Mouse (Mus musculus) kidney, embryonic 15.5 days (tissue): ENCODE results near the gene Zmym4. TPM values are rescaled to one million over a fixed set of nuclear protein-coding genes. Genes with fewer than 3 reads are reported as not detected.
A peak's percentile ranks its signal among the peaks of the same experiment; 100 is the strongest.

Experiments
- ATAC-seq: fragments of 200-750 bp; cut with Nextera tagmentation; replicated peaks from 2 replicates; pipeline ENCODE4 v1.8.0; 2017; ENCODE audit warnings: moderate TSS enrichment; ENCODE audit not compliant: low FRiP score
- H3K27ac ChIP-seq: fragments of 300-500 bp; sonication (generic); 2 replicates; pipeline ENCODE4 v1.5.1; 2015; ENCODE audit warnings: mild to moderate bottlenecking, inconsistent platforms
- H3K27me3 ChIP-seq: fragments of 300-500 bp; sonication (generic); 2 replicates; pipeline ENCODE4 v1.6.1; 2015; ENCODE audit warnings: inconsistent platforms
- H3K36me3 ChIP-seq: fragments of 300-500 bp; sonication (generic); 2 replicates; pipeline ENCODE4 v1.6.1; 2015; ENCODE audit warnings: inconsistent platforms
- H3K4me1 ChIP-seq: fragments of 300-500 bp; sonication (generic); 2 replicates; pipeline ENCODE4 v1.6.1; 2015; ENCODE audit warnings: inconsistent platforms
- H3K4me2 ChIP-seq: fragments of 300-500 bp; sonication (generic); 2 replicates; pipeline ENCODE4 v1.6.1; 2015; ENCODE audit warnings: moderate library complexity, mild to moderate bottlenecking, inconsistent platforms
- H3K4me3 ChIP-seq: fragments of 300-500 bp; sonication (generic); replicated peaks from 2 replicates; pipeline ENCODE4 v1.5.1; 2015; ENCODE audit warnings: mild to moderate bottlenecking, inconsistent platforms
- H3K9ac ChIP-seq: fragments of 300-500 bp; sonication (generic); 2 replicates; pipeline ENCODE4 v1.6.1; 2015; ENCODE audit warnings: mild to moderate bottlenecking, inconsistent platforms
- H3K9me3 ChIP-seq: fragments of 300-500 bp; sonication (generic); replicated peaks from 2 replicates; pipeline ENCODE4 v1.6.1; 2016; ENCODE audit warnings: inconsistent platforms
- WGBS: fragments of 180-500 bp; shearing (Covaris S2); methylation state at CpG from one replicate; pipeline ENCODE4 v1.1.7; 2015; ENCODE audit warnings: mixed read lengths; 5-methylcytosine and 5-hydroxymethylcytosine counted together
- polyA plus RNA-seq: library from polyadenylated mRNA; unstranded; fragments of >200 nt; fragmentation: Nextera tagmentation; extraction: Ambion mirVana; gene quantifications from 2 replicates; pipeline ENCODE4 v1.2.1, GENCODE M21; 2015

The Zmym4 gene
- polyA plus RNA-seq, 1 experiment from 2014 or later, result 20.3 TPM

DNA sequence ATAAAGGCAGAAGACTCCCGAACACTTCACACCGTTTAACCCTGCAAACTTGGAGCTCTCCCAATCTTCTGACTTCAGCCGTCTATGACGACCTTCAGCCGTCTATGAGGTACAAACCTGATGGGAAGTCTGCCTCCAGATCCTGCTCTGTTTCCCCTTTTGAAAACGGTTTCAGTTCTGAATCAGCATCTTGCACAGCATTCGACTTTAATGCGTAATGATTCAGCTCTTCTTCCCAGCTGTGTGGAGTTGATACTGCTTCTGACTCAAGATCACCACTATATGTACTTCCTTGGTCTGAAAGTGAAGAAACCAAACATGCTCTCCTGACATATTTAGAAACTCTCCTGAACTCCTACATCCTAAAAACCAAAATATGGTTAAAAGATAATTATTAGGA, 78.1 kb downstream of the Zmym4 start:
- Histone ChIP-seq H3K36me3 (peaks cover 69% of the 10 kb centered on the region), H3K4me2 (no peak overlapping the region)
- 94% methylated on average over 8 of the region's 8 CpGs for WGBS

DNA sequence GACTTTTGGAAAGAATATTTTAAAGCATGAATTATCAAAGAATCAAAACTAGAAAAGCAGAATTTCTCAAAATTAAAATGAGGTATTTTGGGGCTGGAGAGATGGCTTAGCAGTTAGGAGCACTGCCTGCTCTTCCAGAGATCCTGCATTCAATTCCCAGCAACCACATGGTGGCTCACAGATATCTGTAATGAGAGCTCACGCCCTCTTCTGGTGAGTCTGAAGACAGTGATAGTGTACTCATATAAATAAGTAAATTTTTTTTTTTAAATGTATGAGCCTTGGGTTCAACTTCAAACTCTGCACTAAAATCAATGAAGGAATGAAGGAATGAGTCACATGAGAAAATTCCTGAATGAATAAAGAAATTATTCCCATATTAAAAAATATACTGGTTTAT, 82.0 kb downstream of the Zmym4 start:
- WGBS, result 68% methylated on average over 1 of the region's 1 CpGs
- Histone ChIP-seq H3K36me3 (peaks cover 69% of the 10 kb centered on the region), H3K4me2 (no peak overlapping the region), H3K4me1 (no peaks in the 10 kb centered on the region), H3K9ac (no peak overlapping the region), H3K27me3 (no peaks in the 10 kb centered on the region), H3K27ac (no peak overlapping the region), H3K4me3 (no peak overlapping the region), H3K9me3 (no peaks in the 10 kb centered on the region)
- no peak for ATAC-seq

More for the DNA sequence above, 78.1 kb downstream of the Zmym4 start:
- Histone ChIP-seq H3K9me3 (no peaks in the 10 kb centered on the region), H3K4me1 (no peaks in the 10 kb centered on the region), H3K4me3 (no peak overlapping the region), H3K27me3 (no peaks in the 10 kb centered on the region), H3K27ac (no peak overlapping the region), H3K9ac (no peak overlapping the region)
- ATAC-seq, result no peak

DNA sequence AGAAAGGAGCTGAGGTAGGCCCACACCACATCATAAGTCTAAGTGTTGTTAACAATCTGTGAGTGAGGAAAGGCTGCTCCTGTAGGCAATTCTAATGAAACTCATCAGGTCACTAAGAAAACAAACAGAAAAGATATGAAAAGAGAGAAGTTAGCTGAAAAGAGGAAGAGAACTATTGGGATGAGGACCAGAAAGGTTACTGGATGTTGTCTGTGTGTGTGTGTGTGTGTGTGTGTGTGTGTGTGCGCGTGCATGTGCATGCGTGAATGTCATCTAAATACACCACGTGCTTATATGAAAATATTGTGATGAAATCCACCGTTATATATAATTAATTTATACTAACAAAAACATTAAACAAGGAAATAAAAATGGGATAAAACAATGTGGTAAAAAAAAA, 84.3 kb downstream of the Zmym4 start:
- WGBS, result 89% methylated on average over 5 of the region's 5 CpGs
- ATAC-seq, result no peak
- Histone ChIP-seq H3K4me1 (no peaks in the 10 kb centered on the region), H3K9ac (no peak overlapping the region), H3K9me3 (no peaks in the 10 kb centered on the region), H3K27ac (no peak overlapping the region), H3K4me3 (no peak overlapping the region), H3K4me2 (no peak overlapping the region), H3K36me3 (peaks cover 68% of the 10 kb centered on the region), H3K27me3 (no peaks in the 10 kb centered on the region)

DNA sequence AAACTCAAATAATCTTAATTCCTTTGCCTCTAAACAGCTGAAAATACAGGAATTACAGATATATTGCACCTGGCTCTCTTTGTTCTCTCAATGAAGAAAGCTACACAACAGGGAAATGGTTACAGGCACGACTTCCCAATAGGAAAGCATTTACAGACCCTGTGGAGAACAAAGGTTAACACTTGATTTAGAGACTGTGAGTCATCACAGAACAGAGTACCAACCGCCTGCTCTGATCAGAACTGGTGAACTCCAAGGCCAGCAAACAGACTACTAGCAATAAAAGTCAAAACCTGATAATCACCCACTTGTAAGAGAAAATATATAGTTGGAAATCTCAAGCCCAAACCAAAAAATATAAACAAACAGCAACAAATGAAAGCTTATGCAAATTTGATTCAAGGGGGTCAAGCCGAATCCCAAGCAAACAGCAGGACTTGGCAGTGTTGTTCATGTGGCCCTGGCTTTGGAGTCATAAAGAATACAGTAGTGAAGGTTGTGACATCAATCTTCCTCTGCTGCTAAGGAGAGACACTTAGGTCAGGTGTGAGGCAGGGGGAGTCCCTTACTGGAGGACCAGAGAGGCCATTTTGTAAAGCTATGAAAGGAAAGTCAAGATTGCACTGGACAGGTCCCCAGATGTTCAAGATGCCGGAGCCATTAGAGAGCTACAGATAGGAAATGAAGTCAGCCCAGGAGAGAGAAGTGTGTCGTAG, 88.2 kb downstream of the Zmym4 start:
- ATAC-seq, result no peak
- Histone ChIP-seq H3K4me1 (no peaks in the 10 kb centered on the region), H3K4me3 (no peak overlapping the region), H3K27me3 (no peaks in the 10 kb centered on the region), H3K36me3 (peaks cover 75% of the 10 kb centered on the region), H3K9me3 (no peaks in the 10 kb centered on the region), H3K9ac (no peak overlapping the region), H3K4me2 (no peak overlapping the region), H3K27ac (no peak overlapping the region)
- 64% methylated on average over 5 of the region's 5 CpGs for WGBS

DNA sequence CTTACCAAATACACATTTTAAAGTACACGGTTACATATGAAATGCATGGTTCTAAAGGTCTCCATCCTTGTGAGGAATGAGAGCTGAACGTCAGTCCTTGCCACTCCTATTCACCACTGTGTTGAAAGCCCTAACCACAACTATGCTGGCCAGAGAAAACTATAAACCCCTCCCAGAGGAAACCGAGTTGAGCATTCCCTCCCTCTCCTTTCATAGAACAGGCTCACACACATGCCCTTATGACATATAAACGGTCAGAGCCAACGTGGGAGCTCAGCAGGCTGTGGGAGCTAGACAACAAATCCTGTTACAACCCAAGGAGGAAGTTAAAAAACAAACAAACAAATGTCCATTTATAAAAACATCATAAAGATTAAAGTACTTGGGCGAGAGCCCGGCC, 95.2 kb downstream of the Zmym4 start:
- no peak overlapping the region for H3K4me3 ChIP-seq
- H3K9ac ChIP-seq, result no peak overlapping the region
- H3K4me1 ChIP-seq, result no peaks in the 10 kb centered on the region
- WGBS, result 51% methylated on average over 7 of the region's 7 CpGs
- H3K9me3 ChIP-seq, result no peaks in the 10 kb centered on the region
- ATAC-seq, result no peak
- no peak overlapping the region for H3K27ac ChIP-seq
- H3K27me3 ChIP-seq, result no peaks in the 10 kb centered on the region
- no peak overlapping the region for H3K4me2 ChIP-seq
- peaks cover 64% of the 10 kb centered on the region for H3K36me3 ChIP-seq

DNA sequence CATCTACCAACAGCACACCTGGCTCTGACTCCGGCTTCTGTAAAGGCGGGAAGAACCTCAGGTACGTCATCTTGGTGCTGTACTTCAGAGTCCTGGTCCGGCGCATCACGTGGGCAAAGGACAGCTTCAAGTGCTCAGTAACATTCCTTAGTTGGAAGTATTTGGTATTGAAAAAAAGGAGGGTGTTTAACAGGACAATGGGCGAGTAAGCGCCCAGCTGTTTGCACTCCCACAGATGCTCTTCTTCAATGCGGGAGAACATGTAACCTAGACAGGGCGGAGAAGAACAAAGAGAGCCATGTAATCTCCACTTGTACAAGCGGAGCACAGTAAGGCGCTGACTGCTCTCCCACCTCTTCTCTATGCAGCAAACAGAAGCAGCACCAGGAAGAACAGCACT, 99.2 kb downstream of the Zmym4 start:
- peaks cover 72% of the 10 kb centered on the region for H3K36me3 ChIP-seq
- H3K4me3 ChIP-seq, result no peak overlapping the region
- no peak overlapping the region for H3K9ac ChIP-seq
- no peak for ATAC-seq
- H3K27me3 ChIP-seq, result no peaks in the 10 kb centered on the region
- H3K9me3 ChIP-seq, result no peaks in the 10 kb centered on the region
- no peak overlapping the region for H3K27ac ChIP-seq
- no peaks in the 10 kb centered on the region for H3K4me1 ChIP-seq
- no peak overlapping the region for H3K4me2 ChIP-seq
- WGBS, result 91% methylated on average over 12 of the region's 12 CpGs

DNA sequence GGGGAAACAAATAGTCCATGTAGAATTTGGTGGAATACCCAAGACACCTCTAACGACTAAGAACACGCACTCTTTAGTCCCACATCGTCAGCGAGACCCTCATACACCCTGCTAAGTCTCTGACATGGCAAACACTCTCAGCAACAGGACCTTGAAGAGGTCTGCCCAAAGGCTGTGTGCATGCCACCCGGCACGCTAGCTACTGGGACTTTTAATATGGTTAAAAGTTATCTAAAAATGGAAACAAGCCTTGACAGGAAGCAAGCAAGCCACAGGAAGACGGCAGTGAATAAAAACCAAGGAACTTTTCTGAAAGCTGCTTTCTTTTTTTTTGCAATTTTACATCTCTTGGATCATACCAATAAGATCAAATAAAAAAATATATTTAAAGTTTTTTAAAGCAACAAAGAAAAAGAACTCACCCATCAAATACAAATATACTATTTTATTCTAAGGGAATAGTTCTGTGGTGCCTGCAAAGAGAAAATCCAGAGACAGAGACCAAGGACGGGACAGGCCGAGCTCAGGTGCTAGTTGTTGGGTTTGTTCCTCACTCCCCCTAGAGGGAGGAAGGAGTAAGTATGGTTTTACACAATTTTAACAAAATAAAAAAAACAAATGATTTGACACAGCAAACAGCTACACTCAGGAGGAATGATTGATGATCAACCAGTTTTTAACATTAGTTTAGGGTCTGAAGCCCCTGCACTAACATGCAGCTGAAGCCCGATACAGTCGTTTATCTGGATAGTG, 106.2 kb downstream of the Zmym4 start:
- WGBS, result 82% methylated on average over 11 of the region's 11 CpGs
- Histone ChIP-seq H3K27me3 (no peaks in the 10 kb centered on the region), H3K27ac (no peak overlapping the region), H3K9me3 (no peaks in the 10 kb centered on the region), H3K4me2 (no peak overlapping the region), H3K4me1 (no peaks in the 10 kb centered on the region), H3K36me3 (peaks cover 83% of the 10 kb centered on the region), H3K9ac (no peak overlapping the region), H3K4me3 (no peak overlapping the region)
- ATAC-seq, result no peak

DNA sequence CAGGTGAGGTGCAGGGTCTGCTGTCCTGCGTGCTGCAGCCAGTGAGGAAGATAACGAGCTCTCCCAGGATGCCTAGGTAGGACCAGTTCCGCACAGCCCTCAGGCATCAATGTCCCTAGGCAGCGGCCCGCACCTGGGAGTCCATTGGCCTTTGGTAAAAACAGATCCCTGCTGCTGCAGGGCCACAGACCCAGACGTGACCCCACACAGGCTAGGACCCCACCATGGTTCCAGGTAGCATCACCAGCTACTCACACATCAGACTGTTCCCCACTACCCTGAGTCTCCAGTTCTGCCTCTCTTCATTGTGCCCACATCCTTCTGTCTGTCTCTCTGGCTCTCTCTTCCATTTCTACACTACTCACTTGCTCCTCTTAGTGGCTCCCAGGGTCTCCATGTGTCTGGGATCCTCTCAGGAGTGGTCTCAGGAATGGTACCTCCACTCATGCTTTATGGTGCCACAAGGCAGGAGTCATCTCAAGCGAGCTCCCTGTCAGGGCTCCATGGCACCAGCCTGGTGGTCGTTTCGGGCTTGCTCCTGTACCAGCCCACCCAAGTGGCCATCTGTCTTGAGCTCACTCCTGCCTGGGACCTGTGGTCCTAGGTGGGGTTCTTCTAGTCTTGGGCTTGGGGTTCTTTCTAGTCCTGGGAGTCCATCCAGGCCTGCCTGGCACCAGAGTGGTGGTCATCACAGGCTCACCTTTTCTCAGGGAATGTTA, 107.5 kb downstream of the Zmym4 start:
- ATAC-seq, result no peak
- Histone ChIP-seq H3K9me3 (no peaks in the 10 kb centered on the region), H3K27me3 (no peaks in the 10 kb centered on the region), H3K9ac (no peak overlapping the region), H3K27ac (no peak overlapping the region), H3K4me3 (no peak overlapping the region), H3K4me2 (no peak overlapping the region), H3K4me1 (no peaks in the 10 kb centered on the region), H3K36me3 (peaks cover 79% of the 10 kb centered on the region)
- WGBS, result 86% methylated on average over 9 of the region's 9 CpGs

DNA sequence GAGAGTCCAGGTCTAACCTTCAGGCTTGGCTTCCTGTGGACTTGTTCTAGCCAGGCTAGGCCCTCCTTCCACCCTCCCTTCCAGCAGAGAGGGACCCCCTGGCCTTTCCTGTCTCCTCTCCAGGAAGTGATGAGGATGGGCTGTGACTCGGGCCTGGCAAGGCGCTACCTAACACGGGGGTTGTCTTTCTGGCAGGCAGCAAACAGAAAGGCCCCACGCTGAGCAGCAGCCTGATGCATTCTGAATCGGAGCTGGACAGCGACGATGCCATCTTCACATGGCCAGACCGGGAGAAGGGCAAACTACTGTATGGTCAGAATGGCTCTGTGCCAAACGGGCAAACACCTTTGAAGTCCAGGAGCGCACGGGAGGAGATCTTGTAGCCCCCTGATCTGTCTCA, 115.0 kb downstream of the Zmym4 start:
- no peak for ATAC-seq

DNA sequence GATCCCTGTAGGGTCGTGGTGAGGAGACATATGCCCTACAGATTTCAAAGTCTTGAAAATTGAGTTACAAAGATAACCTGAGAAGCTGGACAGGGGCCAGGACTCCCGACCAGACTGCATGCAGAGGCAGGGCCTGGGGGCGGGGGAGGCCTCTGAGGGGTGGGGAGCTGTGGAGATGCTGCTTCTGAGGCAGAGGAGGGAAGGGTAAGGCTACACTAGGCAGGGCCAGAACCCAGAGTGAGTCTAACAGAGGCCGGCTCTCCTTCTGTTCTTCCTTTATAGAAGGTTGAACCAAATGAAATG, 117.2 kb downstream of the Zmym4 start:
- H3K4me1 ChIP-seq, result peaks cover 9% of the 10 kb centered on the region
- peaks cover 69% of the 10 kb centered on the region for H3K36me3 ChIP-seq
- no peak overlapping the region for H3K4me3 ChIP-seq
- no peak for ATAC-seq
- WGBS, result 33% methylated on average over 4 of the region's 4 CpGs
- no peaks in the 10 kb centered on the region for H3K9me3 ChIP-seq
- H3K9ac ChIP-seq, result 0 out of 2 replicates have a peak overlapping the region, but pooled peaks have one; percentile 3
- peak overlapping the region; percentile 79 for H3K27ac ChIP-seq
- H3K27me3 ChIP-seq, result no peaks in the 10 kb centered on the region
- no peak overlapping the region for H3K4me2 ChIP-seq

More for the DNA sequence above, 115.0 kb downstream of the Zmym4 start:
- Histone ChIP-seq H3K9me3 (no peaks in the 10 kb centered on the region), H3K4me2 (no peak overlapping the region), H3K4me3 (no peak overlapping the region), H3K9ac (no peak overlapping the region), H3K27me3 (no peaks in the 10 kb centered on the region), H3K36me3 (peaks cover 59% of the 10 kb centered on the region), H3K4me1 (peaks cover 9% of the 10 kb centered on the region), H3K27ac (no peak overlapping the region)
- WGBS, result 64% methylated on average over 11 of the region's 11 CpGs

DNA sequence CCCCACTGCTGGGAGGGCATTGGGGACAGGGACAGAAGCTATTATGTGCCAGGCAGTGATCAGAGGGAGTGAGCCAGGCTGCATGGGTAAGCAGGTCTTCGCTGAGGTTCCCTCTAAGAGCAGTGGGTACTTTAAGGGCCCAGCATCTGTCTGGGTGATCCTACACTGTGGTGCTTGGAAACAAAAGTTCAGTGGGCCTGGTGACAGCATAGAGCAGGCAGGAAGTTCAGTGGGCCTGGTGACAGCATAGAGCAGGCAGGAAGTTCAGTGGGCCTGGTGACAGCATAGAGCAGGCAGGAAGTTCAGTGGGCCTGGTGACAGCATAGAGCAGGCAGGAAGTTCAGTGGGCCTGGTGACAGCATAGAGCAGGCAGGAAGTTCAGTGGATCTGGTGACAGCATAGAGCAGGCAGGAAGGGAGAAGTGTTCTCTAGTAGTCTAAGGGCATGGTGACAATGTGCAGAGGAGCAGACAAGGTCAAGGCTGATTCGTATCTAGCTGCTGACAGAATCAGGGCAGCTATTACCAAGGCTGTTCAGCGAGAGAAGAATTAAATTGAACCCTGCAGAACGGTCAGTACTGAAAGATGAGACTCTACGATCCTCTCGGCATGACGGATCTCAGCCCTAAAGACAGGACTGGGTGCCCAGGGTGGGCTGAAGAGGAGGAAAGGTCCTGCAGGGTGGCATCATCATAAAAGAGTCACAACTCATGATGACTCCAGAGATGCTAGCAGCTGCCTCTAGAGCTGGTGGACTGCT, 117.7 kb downstream of the Zmym4 start:
- peak overlapping the region; percentile 79 for H3K27ac ChIP-seq
- WGBS, result 44% methylated on average over 7 of the region's 7 CpGs

DNA sequence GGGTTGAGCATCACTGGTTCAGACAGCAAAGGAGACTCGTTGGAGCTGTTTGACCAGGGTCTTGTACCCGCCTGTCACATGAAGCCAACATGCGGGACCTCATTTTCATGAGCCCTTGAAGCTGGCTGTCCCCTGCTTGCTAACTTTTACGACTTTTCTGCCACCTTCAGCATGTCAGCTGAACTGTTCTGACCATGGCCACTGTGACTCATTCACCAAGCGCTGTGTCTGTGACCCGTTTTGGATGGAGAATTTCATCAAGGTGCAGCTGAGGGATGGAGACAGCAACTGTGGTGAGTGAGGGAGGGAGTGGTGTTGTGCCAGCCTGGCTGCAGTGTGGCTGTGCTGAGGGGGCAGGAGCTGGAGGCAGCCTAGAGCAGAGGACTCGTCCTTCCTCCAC, 121.0 kb downstream of the Zmym4 start:
- no peak for ATAC-seq
- Histone ChIP-seq H3K36me3 (peaks cover 63% of the 10 kb centered on the region), H3K9ac (no peak overlapping the region), H3K9me3 (no peaks in the 10 kb centered on the region), H3K27me3 (no peaks in the 10 kb centered on the region), H3K27ac (no peak overlapping the region), H3K4me1 (peaks cover 9% of the 10 kb centered on the region), H3K4me3 (no peak overlapping the region), H3K4me2 (no peak overlapping the region)
- 46% methylated on average over 7 of the region's 7 CpGs for WGBS

More for the DNA sequence above, 117.7 kb downstream of the Zmym4 start:
- peaks cover 67% of the 10 kb centered on the region for H3K36me3 ChIP-seq
- H3K4me2 ChIP-seq, result no peak overlapping the region
- no peak overlapping the region for H3K4me3 ChIP-seq
- no peaks in the 10 kb centered on the region for H3K27me3 ChIP-seq
- H3K4me1 ChIP-seq, result peaks cover 9% of the 10 kb centered on the region
- no peak overlapping the region for H3K9ac ChIP-seq
- H3K9me3 ChIP-seq, result no peaks in the 10 kb centered on the region
- no peak for ATAC-seq
